Mouse (Mus musculus) ovary, postnatal 10 days (tissue): ENCODE measurements around the gene Slc22a1.
"Not testable (repeated sequence)": the region's sequence is repeated elsewhere in the genome, so short reads cannot be mapped to it uniquely, and the experiment has no call there.

Experiments used
- DNase-seq: peaks from one replicate; pipeline ENCODE4 v3.0.0; 2022; ENCODE audit warnings: low spot score

Slc22a1 gene

DNA sequence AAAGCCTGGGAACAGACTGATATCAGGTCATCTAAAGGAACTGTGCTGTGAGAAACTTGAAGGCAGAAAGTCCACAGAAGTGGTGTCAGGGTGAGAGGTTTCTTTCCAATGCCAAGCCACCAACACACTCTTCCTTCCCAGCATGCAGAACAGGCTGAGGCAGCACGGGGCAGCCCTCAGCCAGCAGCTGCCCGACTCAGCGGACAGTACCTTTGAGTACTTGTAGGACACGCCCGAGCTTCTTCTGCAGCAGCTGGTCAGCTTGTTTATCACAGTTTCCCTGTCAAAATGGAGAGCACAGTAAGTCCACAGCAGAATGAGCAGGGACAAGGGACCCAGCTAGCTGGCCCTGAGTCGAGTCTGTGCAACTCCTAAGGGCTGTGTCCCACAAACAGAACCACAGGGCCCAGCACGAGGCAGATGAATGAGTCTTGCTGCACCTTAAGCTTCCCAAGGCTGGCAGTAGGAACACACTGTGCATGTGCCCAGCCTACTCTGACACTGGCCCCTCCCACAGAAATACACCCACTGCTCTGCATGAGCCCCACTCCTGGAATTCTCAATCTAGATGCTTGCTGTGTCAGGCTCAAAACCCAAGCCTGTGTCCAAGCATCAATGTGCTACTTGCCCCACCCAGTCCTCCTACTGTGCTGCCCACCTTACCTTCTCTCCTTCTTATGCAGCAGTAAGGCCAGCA, 9.4 kb upstream of the Slc22a1 start:
- DNase-seq: no peak

DNA sequence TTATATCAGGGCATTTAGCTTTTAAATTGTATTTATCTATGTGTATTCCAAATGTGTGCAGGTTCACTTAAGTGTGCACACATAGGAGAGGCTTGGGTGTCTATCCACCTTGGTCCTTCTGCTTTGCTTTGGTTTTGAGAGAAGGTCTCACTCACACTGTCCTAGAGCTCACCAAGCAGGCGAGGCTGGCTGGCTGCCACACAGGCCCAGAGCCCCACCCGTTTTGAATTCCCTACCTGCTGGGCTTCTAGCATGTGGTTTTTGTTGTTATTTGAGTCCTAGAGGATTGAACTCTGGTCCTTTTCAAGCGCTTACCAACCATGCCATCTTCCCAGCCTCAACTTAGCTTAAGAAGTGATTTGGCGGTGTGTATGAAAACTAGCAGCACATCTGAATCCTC, 8.8 kb upstream of the Slc22a1 start:
- DNase-seq: no peak

DNA sequence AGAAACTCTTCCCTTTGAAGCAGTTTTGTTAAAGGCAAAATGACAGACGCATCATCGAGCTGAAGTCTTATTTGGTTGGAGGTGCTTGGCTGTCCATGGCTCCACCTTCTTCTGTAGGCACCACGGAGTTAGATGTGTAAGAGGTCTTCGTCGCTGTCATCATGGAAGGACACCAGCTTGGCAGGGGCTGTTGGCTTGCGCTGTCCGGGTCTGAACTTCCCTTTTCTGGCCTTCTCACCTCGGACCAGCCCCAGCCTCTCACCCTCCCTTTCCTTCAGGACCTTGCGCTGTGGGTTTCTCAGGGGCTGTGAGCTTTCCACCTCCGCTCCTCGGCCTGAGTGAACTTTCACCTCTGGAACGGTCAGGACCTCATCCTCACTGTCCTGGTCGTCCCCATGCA, 8.0 kb upstream of the Slc22a1 start:
- no peak for DNase-seq

DNA sequence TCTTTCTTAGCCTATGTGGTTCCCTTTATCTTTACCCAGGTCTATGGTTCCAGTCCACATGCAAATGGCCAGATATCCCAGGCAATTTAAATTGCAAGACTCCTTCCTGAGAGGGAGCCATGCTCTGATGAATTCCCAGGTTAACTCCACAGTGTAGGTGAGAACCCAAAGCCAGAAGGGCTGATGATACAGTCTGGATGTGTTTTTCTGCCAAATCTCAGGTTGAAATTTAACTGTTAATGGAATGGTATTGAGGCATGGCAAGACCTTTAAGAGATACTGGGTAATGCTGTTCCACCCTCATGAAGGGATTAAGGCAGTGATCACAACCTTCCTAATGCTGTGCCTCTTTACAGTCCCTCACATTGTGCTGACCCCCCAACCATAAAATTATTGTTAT, 2.6 kb upstream of the Slc22a1 start:
- no peak for DNase-seq

DNA sequence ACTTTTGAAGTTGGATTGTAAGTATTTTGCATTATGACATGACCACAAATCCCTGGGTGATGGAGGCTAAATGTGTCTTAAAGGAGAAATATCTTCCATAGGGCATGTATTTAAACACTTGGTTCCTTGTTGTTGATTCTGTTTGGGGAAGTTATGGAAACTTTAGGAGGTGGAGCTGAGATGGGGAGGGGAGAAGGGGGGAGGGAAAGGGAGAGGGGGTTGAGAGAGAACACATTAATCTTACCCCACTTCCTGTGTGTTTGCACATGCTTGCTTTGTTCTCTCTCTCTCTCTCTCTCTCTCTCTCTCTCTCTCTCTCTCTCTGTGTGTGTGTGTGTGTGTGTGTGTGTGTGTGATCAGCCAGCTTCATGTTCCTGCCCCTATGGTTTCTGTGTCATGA, 1.5 kb upstream of the Slc22a1 start:
- DNase-seq: no peak

DNA sequence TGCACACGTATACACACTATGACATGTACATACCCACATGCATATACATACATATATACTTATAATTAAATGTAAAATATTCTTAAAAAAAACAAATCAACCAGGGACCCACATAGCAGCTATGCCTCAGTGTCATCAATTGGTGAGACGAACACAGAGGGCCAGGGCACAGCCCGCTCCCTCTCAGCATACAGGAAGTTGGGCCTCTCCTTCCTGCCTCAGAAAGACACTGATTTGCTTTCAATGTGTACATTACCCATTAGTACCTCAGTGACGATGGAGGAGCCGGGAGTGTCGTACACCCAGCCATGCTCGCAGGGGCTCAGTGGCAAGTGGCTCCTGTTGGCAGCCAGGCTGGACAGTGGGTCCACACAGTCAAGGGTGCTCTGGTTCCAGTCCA, 649 bp downstream of the Slc22a1 start:
- not testable (repeated sequence) for DNase-seq

DNA sequence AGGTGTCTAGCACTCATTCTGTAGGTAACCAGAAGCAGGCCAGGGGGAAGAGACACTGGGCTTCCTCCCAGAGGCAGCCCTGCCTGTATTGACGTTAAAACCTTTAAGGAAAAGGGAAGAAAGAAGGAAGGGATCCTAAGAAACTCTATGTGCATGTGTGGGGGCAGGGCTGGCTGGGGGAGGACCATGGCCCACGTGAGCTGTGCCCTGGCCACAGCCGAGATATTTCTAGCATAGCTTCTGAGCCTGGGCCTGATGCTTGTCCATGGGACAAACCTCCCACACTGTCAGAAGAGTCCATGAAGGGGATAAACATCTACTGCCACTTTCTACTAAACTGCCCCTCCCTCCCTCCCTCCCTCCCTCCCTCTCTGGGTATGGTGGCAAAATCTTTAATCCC, 1.8 kb downstream of the Slc22a1 start:
- no peak for DNase-seq

DNA sequence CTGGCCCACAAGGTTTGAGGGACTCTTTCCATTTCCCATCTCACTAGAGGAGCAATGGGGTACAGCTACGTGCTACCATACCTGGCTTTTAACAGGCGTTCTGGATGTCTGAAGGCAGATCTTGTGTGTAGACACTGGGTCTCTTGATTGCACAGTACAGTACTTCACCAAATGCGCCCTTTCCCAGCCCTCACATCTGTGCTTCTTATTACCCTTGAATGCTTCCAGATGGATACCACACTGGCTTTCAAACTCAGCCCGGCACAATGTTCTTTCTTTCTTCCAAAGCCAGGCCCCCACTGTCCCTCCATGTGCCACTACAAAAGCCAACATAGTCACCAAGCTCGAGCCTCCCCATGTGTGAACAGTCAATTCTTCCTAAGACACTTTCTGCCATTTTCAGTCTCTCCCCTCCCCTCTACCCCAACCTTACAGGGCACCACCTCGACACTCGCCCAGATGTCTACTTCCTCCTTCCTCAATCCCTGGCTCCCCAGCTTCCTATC, 3.3 kb downstream of the Slc22a1 start:
- DNase-seq: no peak

DNA sequence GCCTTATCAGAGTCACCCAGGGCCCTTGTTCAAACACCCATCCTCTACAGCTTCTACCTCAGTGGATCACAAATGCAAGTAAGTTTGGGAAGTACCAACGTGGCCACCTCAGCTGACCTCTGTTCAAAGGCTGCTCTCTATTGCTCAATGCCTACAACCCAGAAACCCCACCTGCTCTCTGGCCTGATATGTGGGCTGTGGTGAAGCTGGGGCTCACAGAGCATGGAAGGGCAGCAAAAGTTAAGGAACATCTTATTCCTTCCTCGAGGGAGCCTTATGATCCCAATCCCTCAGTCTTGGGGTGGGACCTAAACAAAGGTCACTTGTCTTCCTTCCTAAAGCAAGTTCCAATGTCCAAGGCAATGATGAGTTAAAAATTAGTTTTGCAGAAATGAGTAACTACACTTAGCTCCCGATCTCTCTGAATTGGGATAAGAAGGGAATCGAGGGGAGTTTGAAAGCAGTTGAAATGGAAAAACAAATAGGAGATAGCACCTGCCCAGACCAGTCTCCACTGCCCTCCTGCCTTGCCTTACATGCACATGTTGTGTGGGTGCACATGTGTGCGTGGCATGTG, 4.5 kb downstream of the Slc22a1 start:
- no peak for DNase-seq

DNA sequence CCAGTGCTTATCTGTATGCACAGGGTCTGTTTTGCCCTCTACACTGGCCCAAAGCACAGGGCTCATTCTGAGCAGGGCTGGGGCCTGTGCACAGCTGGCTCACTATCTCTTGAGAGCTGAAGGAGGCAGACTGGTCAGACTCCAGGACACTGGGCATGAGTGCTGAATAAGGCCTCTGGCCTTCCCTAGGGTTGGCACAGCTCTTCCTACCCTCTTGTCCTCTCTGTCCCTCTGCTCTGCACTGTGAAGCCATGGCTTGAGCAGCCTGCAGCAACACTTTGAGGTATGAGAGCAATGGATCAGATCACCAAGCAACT, 6.3 kb downstream of the Slc22a1 start:
- no peak for DNase-seq

DNA sequence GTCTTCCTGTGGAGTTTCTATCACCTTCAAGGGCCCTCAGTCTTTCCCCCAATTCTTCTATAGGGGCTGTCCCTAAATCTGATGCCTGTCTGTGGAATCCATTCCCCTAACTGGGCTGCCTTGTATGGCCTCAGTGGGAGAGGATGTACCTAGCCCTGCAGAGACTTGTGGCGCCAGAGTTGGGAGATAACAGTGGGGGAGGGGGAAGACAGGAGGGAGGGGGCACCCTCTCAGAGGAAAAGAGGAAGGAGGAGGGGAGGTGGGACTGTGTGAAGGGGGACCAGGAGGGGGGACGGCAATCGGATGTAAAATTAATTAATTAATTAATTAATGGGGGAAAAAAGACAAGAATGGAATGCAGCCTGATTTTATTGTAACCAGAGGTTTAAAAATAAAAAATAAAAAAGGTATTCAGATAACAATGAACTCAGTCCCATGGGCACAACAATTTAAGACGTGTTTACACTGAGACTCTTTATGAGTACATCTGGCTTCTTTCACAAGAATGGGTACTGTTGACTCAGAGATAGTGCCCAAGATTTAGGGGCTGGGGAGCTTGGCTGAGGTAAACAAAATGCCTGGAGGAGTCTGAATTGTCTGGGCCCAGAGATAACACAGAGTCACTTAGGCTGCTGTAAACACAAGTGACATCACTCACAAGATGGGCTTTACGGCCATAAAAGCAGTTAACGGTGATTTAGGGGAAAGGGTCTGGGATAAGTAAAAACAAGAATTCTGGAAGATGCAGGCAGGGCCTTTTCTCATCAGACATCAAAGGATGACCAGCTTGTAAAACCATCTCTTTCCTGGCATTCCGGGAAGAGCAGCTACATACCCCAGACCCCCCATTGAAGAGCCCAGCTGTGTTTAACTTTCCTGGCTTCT, 6.9 kb downstream of the Slc22a1 start:
- no peak for DNase-seq

DNA sequence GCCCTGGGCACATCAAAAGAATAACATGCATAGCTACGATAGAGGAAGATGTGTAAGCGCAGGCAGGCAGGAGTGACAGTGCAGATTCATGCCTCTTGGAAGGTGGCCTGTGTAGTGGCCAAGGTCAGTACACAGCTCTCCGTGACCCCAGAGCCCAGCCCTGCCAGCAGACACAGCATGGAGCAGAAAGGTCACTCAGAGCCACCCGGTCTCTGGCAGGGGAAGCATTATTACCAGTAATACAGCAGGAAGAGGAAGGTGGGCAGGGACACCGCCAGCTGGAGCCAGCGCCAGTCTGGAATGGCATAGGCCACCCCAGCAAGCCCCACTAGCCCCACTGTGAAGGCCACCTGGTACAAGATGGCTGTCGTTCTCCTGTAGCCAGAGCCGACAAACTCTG, 11.5 kb downstream of the Slc22a1 start:
- DNase-seq: no peak

DNA sequence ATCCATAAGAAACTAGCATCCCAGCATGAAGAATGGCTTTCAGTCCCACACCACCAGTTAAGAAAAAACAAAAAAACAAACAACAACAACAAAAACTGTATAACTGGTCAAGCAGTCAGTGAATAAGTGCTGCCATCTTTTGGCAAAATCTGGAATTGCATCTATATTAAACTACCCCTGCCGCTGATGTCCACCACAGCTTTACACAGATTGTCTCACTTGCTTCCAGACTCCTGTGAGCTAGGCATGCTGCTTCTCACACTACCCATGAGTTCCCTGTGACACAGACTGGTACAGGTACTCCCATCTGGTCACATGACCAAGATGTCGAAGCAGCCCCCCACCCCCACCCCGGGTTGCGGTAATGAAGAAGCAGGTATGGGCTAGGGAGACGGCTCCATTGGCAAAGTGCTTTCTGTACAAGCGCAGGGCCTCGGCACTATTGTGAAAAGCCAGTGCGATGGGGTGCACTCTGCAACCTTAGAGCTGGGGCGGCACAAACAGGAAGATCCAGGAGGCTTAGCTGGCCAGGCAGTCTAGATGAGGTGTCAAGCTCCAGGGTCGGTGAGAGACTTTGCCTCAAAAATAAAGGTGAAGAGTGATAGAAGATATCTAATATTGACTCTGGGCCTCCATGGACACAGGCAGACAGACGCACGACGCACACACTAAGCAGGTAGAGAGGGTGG, 14.9 kb downstream of the Slc22a1 start:
- no peak for DNase-seq

DNA sequence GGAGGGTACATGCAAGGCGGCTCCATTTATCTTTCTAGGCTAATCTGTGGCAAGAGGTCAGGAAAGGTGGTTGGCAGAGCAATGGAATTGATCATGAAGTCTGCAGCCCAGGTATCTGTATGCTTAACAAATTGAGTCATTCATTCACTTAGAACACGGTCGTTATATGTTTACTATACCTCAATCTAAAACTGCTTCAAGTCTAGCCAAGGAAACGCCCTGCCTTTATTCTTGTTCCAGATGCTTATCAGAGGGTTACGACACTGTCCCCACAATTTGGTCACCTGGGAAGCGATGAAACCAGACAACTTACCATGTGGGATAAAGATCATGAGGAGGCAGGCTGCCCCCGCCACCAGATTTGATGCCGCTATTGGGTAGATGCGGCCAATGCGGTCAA, 16.4 kb downstream of the Slc22a1 start:
- DNase-seq: no peak

DNA sequence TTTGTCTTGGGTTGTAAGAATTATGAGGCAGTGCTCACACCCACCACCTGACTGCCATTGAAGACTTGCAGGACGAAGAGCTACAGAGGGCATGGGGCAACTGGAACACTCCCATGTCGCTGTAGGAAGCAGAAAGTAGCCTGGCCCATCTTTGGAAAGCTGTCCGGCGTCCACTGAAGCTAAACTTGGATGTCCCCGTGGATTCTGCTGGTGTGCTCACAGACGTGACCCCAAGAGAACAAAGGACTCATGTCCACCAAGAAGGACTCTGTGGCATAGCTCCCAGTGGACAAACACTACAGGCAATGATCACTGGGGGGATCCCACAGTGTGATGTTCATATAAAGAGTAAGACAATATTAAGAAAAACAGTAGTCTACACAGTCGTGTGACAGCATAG, 16.8 kb downstream of the Slc22a1 start:
- no peak for DNase-seq

DNA sequence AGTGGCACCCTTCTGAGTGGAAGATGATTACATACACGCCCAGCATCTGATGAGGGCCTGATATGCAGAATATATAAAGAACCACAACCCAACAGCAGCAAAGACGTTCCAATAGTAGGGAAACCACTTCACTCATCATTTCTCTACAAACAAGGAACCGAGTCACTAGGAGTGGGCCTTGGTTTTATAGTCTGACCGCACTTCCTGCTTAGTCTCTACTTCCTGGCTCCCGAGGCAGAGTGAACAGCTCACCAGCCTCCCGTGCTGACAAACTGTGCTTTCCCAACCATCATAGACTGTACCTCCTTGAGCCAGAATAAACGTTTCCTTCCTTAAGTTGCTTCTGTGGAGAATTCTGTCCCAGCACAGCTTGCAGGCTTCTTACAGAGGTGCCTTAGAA, 19.8 kb downstream of the Slc22a1 start:
- DNase-seq: no peak

DNA sequence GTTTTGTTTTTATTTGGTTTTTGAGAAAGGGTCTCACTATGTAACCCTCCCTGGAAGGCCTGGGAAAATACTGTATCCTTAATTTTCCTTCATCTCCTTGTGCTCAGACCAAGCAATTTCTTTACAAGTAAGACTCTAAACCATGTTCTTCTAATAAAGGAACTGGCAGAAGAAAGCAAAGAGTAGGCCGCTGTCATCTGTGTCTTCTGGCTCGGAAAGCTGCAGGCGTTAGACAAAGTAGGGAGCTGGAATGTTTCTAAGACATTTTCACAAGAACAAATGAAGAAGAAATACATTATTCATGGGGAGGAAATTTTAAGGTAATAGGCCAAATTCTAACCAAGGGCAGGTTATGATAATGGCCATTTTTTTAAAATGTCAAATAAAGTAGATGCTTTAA, 21.6 kb downstream of the Slc22a1 start:
- no peak for DNase-seq

DNA sequence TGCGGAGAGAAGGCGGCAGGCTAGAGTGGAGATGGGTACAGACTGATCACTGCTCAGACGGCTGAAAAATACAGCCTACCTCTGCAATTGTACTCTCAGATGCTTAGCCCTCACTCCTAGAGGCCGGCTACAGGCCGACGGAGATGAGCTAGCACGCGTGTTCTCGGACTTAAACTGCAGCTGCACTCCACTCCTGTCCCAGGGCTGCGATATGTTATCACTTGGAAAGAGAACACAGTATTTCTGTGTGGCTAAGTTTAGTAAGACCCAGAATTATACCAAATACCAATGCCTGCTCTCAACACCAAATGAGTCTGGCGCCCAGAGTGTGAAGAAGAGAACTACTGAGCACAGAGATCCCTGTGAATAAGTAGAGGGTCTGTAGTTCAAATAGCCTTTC, 23.0 kb downstream of the Slc22a1 start:
- DNase-seq: no peak

DNA sequence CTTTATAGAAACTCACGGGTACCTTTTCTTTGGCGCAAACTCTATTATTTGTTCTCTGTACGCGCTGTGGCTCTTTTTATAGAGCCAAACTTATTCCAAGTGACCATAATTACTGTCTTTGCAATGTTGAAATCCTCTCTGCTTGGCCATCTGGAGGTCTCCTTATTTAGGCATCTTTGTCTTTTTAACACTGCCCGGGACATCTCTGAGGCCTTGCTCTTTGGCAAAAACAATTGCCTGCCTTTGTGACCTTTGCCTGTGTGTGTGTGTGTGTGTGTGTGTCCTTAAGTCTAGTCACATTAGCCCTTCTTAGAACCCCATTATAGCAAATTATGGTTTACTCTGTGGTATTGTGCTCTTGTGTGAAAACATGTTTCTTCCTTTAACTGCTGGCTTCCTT, 30.2 kb downstream of the Slc22a1 start:
- no peak for DNase-seq

DNA sequence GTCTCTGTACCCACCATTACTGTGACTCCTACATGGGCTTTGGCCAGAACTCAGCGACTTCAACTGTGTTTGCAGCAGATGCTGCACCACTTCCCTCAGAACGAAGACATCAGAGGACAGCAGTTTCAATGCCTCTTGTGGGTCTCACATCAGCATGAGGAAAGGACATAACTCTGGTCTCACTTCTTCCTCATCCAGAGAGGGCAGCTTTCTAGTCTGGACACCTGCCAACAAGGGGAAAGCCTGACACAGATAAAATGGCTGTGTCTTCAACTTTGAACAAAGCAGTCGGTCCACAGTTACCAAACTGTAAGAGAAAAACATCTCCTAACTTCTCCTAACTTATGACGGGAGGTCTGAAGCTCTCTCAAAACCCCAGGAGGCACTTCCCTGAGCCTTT, 34.5 kb downstream of the Slc22a1 start:
- DNase-seq: no peak

DNA sequence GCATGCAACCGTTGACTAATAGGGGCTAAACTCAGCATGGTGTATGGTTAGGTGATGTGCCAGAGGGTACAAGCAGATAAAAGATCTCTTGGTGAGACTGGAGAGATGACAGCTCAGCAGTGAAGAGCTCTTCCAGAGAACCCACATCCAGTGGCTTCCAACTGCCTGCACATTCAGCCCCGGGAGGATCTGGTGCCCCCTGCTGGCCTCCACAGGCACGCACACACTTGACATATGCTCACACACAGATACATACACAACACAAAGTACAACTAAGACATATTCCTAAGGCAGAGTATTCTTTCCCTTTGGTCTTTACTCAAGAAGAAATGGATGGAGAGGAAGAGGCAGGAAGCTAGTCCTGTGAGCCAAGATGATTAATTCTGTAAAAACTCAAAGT, 36.0 kb downstream of the Slc22a1 start:
- no peak for DNase-seq

DNA sequence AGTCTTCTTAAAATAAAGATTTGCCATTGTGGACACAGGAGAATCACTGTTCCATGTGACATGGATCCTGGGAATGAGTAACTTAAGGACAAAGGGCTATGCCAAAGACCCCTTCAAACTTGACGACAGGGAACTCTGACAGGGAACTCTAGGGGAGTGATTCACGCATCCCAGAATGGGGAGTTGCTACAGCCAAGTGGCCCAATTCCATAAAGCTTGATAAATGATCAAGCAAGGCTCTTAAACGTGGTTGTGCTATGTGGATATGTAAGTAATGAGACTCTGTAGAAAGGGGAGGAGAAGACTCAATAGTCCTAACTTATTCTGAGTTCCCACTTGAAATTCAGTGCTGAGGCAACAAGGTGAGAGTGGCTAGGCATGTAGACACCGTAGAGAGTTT, 40.8 kb downstream of the Slc22a1 start:
- no peak for DNase-seq
